In the genomic region with DNA sequence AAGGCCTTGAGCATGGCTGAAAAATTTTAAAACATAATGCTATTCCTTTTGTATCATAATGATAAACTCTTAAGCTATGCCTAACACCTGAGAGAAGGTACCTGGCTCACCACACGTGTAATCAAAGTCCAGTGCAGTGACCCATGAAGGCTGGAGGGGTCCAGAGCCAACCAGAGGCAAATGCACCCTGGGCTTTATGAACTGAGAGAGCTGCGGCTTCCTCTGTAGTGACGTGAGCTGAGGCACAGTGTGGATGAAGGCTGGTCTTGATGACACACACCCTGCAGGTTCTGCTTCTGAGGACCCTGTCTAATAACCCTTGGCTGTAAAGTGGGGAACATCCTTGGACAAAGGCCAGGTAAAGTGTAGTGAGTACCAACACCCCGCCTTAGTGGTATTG, we compare ENCODE assay signal across 25 mouse cellular contexts.
"Had no signal": no experiment of that assay in that cellular context is flagged by ENCODE, and none has a peak within 500 bp of the region (broad histone marks: within the 10 kb centered on the region; RNA-seq: fewer than 3 reads in every experiment).

No protein-coding gene starts in this region.

- H3K36me3 ChIP-seq: heart, embryonic 10.5 days; heart, embryonic 13.5 days; heart, embryonic 15.5 days; hindbrain, embryonic 13.5 days; hindbrain, embryonic 15.5 days; limb, embryonic 12.5 days; liver, embryonic 13.5 days; liver, embryonic 15.5 days had no signal

- H3K9ac ChIP-seq: forebrain, postnatal 0 days; heart, embryonic 13.5 days; heart, embryonic 15.5 days; hindbrain, embryonic 13.5 days; hindbrain, embryonic 15.5 days; limb, embryonic 12.5 days; liver, embryonic 13.5 days; liver, embryonic 15.5 days; liver, postnatal 0 days had no signal

- H3K4me1 ChIP-seq: heart, embryonic 10.5 days; heart, embryonic 13.5 days; heart, embryonic 15.5 days; liver, embryonic 13.5 days; liver, embryonic 15.5 days had no signal

- DNase-seq: forebrain, postnatal 0 days; gastrocnemius, postnatal 14 days; gastrocnemius, postnatal 36 days; heart, adult 18-20 months; heart, postnatal 14 days; heart, postnatal 36 days; kidney, adult 11 months; kidney, postnatal 36 days; layer of hippocampus, adult 9-11 months; layer of hippocampus, postnatal 36 days; left cerebral cortex, postnatal 4 days; liver; liver, embryonic 13.5 days; liver, postnatal 0 days had no signal

- H3K9me3 ChIP-seq: heart, embryonic 10.5 days; heart, embryonic 13.5 days; heart, embryonic 15.5 days; hindbrain, embryonic 13.5 days; hindbrain, embryonic 15.5 days; limb, embryonic 12.5 days; liver, embryonic 13.5 days; liver, embryonic 15.5 days had no signal

- H3K27ac ChIP-seq: heart, embryonic 10.5 days; heart, embryonic 13.5 days; heart, embryonic 15.5 days; hindbrain, embryonic 13.5 days; hindbrain, embryonic 15.5 days; hindbrain, postnatal 0 days; kidney, postnatal 0 days; limb, embryonic 12.5 days; liver, embryonic 13.5 days; liver, embryonic 15.5 days had no signal

- H3K4me2 ChIP-seq: heart, embryonic 13.5 days; heart, embryonic 15.5 days; hindbrain, embryonic 13.5 days; hindbrain, embryonic 15.5 days; limb, embryonic 12.5 days; liver, embryonic 11.5 days; liver, embryonic 13.5 days; liver, embryonic 15.5 days had no signal

- H3K4me3 ChIP-seq: heart, embryonic 10.5 days; heart, embryonic 13.5 days; heart, embryonic 15.5 days; hindbrain, embryonic 13.5 days; hindbrain, embryonic 15.5 days; limb, embryonic 12.5 days; liver, embryonic 13.5 days; liver, embryonic 15.5 days had no signal

- ATAC-seq: forebrain, postnatal 0 days; hindbrain, postnatal 0 days; intestine, embryonic 16.5 days; liver, postnatal 0 days had no signal

- H3K27me3 ChIP-seq: heart, embryonic 13.5 days; heart, embryonic 15.5 days; hindbrain, embryonic 13.5 days; hindbrain, embryonic 15.5 days; limb, embryonic 12.5 days; liver, embryonic 13.5 days; liver, embryonic 15.5 days had no signal
